Mouse (Mus musculus) erythroid progenitor cell, adult 5-6 weeks (primary cell): ENCODE measurements around the gene Ccdc34. TPM values are rescaled to one million over a fixed set of nuclear protein-coding genes. Genes with fewer than 3 reads are reported as not detected.

Experiments
- ATAC-seq: replicated peaks from 2 replicates; pipeline ENCODE4 v1.8.0; 2016; ENCODE audit warnings: moderate number of reproducible peaks, mild to moderate bottlenecking, moderate TSS enrichment, inconsistent platforms; ENCODE audit not compliant: poor library complexity, low FRiP score, severe bottlenecking
- total RNA-seq, 2 experiments: library from RNA; stranded (forward) in 1 of 2; stranded (reverse) in 1 of 2; fragments of 150-400 nt in 1 of 2; fragments of 186-747, 209-891 nt in 1 of 2; gene quantifications; 2 replicates each; pipeline versions ENCODE4 v1.2.3 to v1.2.4; 2015 to 2017; ENCODE audit warnings: low replicate concordance in 2 of 2

Gene Ccdc34
- total RNA-seq, 2 experiments from 2014 or later = 145 to 146 TPM

DNA sequence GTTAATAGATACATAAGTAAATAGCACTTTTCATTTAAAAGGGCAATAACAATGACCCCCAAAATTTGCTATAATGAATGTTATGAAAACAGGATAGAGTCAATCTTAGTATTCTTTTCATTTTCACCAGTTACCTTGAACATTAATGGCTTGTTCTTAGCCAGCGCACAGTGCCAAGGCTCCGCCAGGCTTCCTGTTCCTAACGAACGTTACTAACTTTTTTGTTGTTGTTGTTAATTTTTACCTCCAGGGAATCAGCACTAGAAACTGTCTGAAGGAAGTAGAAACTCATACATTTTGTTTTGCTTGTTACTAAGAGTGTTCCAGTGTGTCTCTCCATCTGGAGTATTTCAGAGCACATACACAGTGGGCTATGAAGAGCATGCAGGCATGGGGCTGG lies 184.2 kb downstream of the Ccdc34 start:
- no peak for ATAC-seq

DNA sequence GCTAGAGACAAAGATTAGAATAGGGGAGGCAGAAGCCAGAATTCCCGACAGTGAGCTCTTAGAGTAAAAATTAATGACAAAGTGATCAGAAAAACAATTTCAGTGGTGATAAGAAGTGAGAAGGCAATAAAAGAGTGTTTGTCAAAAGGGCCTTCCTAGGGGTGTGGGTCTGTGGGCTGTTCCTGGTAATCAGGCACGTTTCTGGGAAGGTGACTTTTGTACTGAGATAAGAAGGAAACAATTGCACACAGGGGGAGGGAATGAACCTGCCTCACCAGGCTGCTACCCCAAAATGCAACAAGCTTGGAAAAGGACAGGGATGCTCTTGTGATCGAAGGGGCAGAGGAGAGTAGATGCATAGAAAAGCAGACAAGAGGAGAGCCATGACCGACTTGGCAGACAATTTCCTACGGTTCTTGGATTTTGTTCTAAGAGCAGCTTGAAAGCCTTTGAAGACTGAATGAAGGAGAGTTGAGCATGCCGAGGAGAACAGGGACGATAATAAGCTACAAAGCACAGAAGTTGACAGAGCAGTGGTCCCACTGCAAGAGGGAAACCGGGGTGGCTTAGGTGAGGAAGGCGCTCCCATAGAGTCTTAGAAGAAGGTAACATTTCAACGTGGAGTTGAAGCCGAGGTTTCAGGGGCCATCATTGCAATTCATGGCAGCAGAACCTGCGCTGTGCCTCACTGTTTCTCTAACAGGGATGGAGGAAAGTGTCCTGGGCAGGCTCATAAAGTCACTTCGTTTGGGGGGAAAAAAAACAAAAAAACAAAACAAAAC lies 185.3 kb downstream of the Ccdc34 start:
- no peak for ATAC-seq

DNA sequence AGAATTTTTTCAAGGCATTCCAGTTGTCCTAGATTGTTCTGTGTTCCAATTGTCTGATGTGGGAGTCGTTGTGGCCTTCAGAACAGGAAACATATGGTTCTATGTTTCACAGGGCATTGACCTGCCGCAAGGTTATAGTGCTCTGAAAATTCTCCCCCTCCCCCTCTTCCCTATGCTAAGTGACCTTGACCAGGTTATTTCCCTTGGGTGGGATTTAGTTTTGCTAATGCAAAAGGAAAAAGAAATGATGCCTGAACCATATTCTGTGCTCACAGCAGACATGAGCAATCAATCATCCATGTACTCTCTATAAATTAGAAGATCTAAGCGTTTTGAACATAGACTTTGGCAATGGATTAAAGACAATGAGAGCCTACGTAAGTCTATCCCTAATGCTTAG lies 186.6 kb downstream of the Ccdc34 start:
- ATAC-seq = no peak

GRCm38 (mm10) chr2:110204705-110205318 lies 187.2 kb downstream of the Ccdc34 start:
- no peak for ATAC-seq

DNA sequence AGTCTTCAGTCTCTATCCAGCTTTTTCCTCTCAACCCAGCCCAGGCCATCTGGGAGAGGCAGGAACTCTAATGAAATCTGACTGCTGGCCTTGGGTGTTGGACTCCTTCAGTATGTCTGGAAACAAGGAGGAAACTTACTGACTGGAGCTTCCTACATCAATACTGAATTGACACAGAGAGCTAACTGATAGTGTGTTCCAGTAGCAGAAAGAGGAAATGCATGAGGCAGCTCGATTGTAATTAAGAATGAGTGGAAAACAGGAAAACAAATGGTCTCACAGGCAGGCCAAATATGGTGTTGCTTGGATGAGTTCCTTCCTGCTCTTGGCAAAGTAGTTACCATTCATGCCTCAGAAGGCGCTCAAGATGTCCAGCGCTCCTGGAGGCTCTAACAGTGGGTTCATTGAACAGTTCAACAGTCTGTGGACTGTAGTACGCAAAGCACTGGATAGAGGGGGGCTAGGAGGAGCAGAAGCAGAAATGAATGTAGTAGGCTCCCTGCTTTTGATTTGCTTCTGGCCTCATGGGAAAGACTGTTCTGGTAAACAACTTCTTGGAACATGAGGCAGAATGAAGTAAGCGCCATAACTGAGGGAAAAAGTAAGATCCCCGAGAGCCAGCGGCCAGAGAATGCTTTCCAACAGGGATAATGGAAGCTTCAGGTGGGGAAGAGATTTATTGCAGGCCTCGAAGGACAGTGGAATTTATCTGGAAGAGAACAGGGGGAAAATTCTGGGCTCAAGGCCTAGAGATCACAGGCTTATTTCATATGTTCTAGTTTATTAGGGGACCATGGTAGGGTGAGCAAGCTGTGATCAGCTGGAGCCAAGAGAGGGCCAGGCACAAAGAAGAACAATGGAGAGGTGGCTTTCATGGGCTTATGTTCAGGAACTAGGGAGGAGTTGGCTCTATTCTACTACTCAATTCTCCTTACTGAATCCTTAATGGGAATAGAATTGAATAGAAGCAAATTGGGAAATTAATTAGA lies 193.2 kb downstream of the Ccdc34 start:
- no peak for ATAC-seq

DNA sequence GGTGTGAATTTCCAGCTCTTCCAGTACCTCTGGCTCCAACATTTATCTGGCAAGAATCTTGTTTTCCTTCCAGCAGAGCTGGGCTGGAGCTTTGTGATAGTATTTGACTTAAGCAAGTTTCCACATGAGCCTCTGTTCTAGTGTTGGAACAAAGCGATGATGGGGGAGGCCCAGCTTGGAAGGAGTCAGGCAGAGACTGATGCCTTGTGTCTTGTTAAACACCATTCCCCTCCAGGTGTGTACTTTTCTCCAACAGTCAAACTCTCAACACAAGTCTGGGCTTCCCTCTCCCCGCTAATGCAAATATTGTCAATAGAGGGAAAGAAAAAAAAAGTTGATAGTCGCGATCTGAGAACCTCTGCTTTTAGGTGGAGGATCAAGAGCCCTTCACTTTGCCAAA lies 196.7 kb downstream of the Ccdc34 start:
- ATAC-seq = no peak

DNA sequence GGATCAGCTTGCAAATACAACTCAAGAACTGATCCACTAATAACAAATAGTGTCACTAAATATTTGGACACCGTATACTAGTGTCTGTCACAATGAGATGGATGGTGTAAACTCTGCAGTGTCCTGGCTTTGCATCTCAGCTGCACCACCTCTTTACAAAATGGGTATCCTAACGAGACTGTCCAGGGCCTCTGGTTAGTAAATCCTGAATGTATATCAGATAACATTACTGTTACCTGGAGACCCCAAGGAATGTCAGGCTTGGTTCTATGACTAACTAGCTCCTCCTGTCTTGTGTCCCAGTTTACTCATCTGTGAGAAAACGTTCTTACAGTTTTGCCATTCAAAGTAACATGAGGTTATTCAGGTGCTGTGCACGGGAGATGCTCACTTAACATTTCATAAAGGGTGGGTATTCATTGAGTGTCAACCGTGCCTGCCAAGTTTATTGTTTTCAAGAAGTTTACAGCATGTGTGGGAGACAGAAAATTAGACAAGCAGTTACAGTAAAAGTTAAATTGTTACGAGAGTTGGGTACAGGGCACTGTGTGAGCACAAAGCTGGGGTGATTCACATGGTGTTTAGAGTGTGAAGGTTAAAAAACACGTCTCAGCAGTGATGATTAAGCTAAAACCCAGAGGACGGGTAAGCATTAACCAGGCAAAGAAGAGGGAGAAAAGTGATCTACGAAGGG lies 197.5 kb downstream of the Ccdc34 start:
- no peak for ATAC-seq

DNA sequence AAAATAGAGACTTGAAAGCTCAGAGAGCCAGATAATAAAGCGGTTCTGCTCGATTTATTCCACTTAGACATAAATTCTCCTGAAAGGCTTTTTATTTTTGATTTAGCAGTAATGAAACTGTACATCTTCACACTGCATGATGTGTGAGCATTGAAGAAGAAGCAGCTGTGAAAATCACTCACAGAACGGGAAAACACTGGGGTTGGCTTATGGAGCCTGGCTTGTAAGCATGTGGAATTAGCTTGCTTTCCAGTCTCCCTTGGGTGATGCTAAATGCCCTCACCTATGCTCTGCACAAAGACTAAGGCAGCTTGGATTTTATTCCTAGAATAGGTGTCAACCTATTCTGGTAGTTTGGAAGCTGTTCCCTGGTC lies 198.1 kb downstream of the Ccdc34 start:
- ATAC-seq = no peak

DNA sequence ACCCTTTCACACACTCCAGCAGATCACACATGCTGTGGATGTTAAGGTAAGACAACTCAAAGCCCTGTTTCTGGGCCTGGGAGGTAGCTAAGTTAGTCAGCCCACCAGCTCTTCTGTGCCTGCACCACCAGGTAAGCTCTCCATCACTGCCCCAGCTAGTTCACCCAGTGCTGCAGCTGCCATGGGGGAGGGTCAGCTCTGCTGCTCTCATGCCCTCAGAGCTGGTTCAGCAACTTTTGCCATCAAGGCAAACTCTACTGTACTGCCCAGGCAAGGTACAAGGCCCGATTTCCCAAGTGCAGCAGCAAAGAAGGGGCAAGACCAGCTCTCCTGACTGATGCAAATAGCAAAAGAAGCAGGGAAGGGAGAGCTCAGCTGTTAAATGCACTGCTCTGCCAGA lies 202.9 kb downstream of the Ccdc34 start:
- no peak for ATAC-seq

DNA sequence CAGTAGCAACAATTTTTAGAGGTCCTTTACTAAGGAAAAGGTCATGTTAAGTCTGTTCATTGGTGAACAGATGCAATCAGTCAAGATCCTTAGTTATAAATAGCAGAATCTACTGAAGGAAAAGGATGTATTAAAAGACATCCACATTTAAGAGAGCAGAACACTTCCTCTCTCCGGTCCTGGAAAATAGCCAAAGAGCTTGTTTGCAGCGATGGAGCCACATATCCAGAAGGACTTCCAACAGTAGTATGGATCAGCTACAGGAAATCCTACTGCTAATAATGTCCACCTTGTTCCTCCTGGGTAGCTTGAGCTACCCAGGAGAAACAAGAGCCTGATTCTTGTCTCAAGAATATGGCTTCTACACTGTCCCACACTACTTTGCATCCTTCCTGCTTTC lies 205.2 kb downstream of the Ccdc34 start:
- no peak for ATAC-seq

Other genes starting within 250 kb of the Ccdc34 start
- 17.7 and 28.1 TPM in 2 replicates for gene Lin7c, start 127.0 kb upstream of the Ccdc34 start, total RNA-seq (2015; ENCODE audit: low replicate concordance)
- 29.7 and 32.6 TPM in 2 replicates for gene Lin7c, start 127.0 kb upstream of the Ccdc34 start, total RNA-seq (2017; ENCODE audit: low replicate concordance)
- gene Lgr4, start 100.2 kb upstream of the Ccdc34 start, total RNA-seq (2015; ENCODE audit: low replicate concordance) = not detected in 2 replicates
- 0.26 TPM in 1 of 2 replicates, not detected in the other for gene Lgr4, start 100.2 kb upstream of the Ccdc34 start, total RNA-seq (2017; ENCODE audit: low replicate concordance)